Mouse (Mus musculus) heart, embryonic 11.5 days (tissue): ENCODE data around the gene Ptprn2. TPM values are rescaled to one million over a fixed set of nuclear protein-coding genes. Genes with fewer than 3 reads are reported as not detected.

Source experiments
- ATAC-seq: fragments of 200-750 bp; cut with Nextera tagmentation; replicated peaks from 2 replicates; pipeline ENCODE4 v1.8.0; 2017; ENCODE audit warnings: moderate library complexity; ENCODE audit not compliant: insufficient number of reproducible peaks, low FRiP score, low TSS enrichment
- H3K27ac ChIP-seq: fragments of 300-500 bp; sonication (generic); 2 replicates; pipeline ENCODE4 v1.5.1; 2014; ENCODE audit warnings: mild to moderate bottlenecking, low read depth, low read length
- H3K27me3 ChIP-seq: fragments of 300-500 bp; sonication (generic); 2 replicates; pipeline ENCODE4 v1.6.1; 2014; ENCODE audit warnings: mild to moderate bottlenecking, low read length, mixed read lengths; ENCODE audit not compliant: control insufficient read depth, insufficient read depth
- H3K36me3 ChIP-seq: fragments of 300-500 bp; sonication (generic); 2 replicates; pipeline ENCODE4 v1.6.1; 2014; ENCODE audit warnings: mild to moderate bottlenecking, low read length, moderate library complexity, mixed read lengths; ENCODE audit not compliant: control insufficient read depth, insufficient read depth
- H3K4me1 ChIP-seq: fragments of 300-500 bp; sonication (generic); 2 replicates; pipeline ENCODE4 v1.6.1; 2014; ENCODE audit warnings: low read length; ENCODE audit not compliant: control insufficient read depth, insufficient read depth
- H3K4me2 ChIP-seq: fragments of 300-500 bp; sonication (generic); 2 replicates; pipeline ENCODE4 v1.6.1; 2014; ENCODE audit warnings: mild to moderate bottlenecking, moderate library complexity
- H3K4me3 ChIP-seq: fragments of 300-500 bp; sonication (generic); 2 replicates; pipeline ENCODE4 v1.5.1; 2014; ENCODE audit warnings: low read depth, low read length
- H3K9ac ChIP-seq: fragments of 300-500 bp; sonication (generic); 2 replicates; pipeline ENCODE4 v1.6.1; 2014; ENCODE audit warnings: mild to moderate bottlenecking, low read depth, low read length, moderate library complexity
- H3K9me3 ChIP-seq: fragments of 300-500 bp; sonication (generic); replicated peaks from 2 replicates; pipeline ENCODE4 v1.6.1; 2016; ENCODE audit warnings: low read length; ENCODE audit not compliant: control insufficient read depth
- WGBS: fragments of 180-500 bp; shearing (Covaris S2); extraction: QIAGEN DNeasy Blood & Tissue Kit; methylation state at CpG from one replicate; pipeline ENCODE4 v1.1.7; 2014; ENCODE audit not compliant: insufficient replicate concordance; 5-methylcytosine and 5-hydroxymethylcytosine counted together
- polyA plus RNA-seq: library from polyadenylated mRNA; unstranded; fragments of >200 nt; fragmentation: Nextera tagmentation; extraction: Ambion mirVana; gene quantifications from 2 replicates; pipeline ENCODE4 v1.2.1, GENCODE M21; 2014

The Ptprn2 gene
- polyA plus RNA-seq, 1 experiment from 2014 or later, result not detected

DNA sequence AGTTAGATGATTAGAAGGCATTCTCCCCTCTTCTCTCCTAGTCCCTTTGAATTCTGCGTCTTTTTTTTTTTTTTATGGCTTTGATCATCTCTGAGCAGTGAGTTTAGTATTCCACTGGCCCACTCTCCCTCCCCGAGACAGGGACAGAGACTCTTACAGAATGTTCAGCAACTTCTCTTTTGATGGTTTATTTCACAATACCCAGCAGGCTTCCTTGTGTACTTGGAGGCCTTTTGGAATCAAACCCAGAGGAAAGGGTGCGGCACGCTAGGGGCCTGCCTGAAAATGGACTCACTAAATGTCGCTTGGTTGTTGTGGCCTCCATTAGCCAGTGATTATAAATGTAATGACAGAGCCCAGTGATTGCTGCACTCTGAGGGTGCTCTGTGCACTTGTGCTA, 680.7 kb downstream of the Ptprn2 start:
- H3K27ac ChIP-seq, result no peak overlapping the region
- no peaks in the 10 kb centered on the region for H3K36me3 ChIP-seq
- H3K9ac ChIP-seq, result no peak overlapping the region
- no peaks in the 10 kb centered on the region for H3K4me1 ChIP-seq
- ATAC-seq, result no peak
- no peaks in the 10 kb centered on the region for H3K9me3 ChIP-seq
- peaks cover 14% of the 10 kb centered on the region for H3K27me3 ChIP-seq
- H3K4me3 ChIP-seq, result no peak overlapping the region
- H3K4me2 ChIP-seq, result no peak overlapping the region
- 83% methylated on average over 5 of the region's 5 CpGs for WGBS

- 47% methylated on average over 5 of the region's 5 CpGs for WGBS
- Histone ChIP-seq H3K4me1 (peaks cover 8% of the 10 kb centered on the region), H3K9me3 (no peaks in the 10 kb centered on the region), H3K36me3 (no peaks in the 10 kb centered on the region), H3K27ac (no peak overlapping the region), H3K9ac (no peak overlapping the region), H3K4me3 (no peak overlapping the region), H3K4me2 (no peak overlapping the region), H3K27me3 (no peaks in the 10 kb centered on the region; the same call in 1 of the 2 replicates)
- no peak for ATAC-seq
Observed at GRCm38 (mm10) chr12:117169670-117170069, 684.1 kb downstream of the Ptprn2 start.

GRCm38 (mm10) chr12:117172529-117172884, 687.0 kb downstream of the Ptprn2 start:
- Histone ChIP-seq H3K27ac (no peak overlapping the region), H3K9me3 (no peaks in the 10 kb centered on the region), H3K27me3 (no peaks in the 10 kb centered on the region), H3K9ac (no peak overlapping the region), H3K4me2 (no peak overlapping the region), H3K36me3 (no peaks in the 10 kb centered on the region), H3K4me3 (no peak overlapping the region), H3K4me1 (peaks cover 8% of the 10 kb centered on the region)
- no peak for ATAC-seq
- WGBS, result 57% methylated on average over 2 of the region's 2 CpGs

- Histone ChIP-seq H3K4me1 (peaks cover 8% of the 10 kb centered on the region), H3K4me2 (no peak overlapping the region), H3K4me3 (no peak overlapping the region), H3K27ac (no peak overlapping the region), H3K27me3 (no peaks in the 10 kb centered on the region), H3K9me3 (no peaks in the 10 kb centered on the region), H3K9ac (no peak overlapping the region), H3K36me3 (no peaks in the 10 kb centered on the region)
- WGBS, result 44% methylated on average over 11 of the region's 11 CpGs
- peak; percentile 27; the same call in 1 of the 2 replicates for ATAC-seq
Observed at GRCm38 (mm10) chr12:117172885-117173529, 687.5 kb downstream of the Ptprn2 start.

DNA sequence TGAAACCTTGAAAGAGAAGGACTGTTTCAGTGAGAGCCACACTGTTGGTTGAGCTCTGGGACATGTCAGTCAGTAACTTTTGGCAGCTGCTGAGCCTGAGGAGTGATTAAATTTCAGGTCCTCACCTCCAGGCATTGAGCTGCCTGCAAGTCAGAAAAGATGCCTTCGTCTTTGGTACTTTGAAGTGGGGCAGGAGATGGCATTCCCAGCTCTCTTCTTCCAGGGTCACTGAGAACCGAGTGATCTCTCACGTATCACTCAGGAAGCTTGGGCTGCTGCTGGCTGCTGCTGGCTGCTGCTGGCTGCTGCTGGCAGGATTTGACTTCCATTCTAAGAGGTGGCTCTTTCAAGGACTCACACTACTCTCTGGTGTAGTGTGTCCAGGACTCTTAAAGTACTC, 688.7 kb downstream of the Ptprn2 start:
- H3K36me3 ChIP-seq, result no peaks in the 10 kb centered on the region
- H3K4me3 ChIP-seq, result no peak overlapping the region
- H3K4me1 ChIP-seq, result peaks cover 8% of the 10 kb centered on the region
- H3K4me2 ChIP-seq, result no peak overlapping the region
- no peaks in the 10 kb centered on the region for H3K9me3 ChIP-seq
- ATAC-seq, result no peak
- H3K9ac ChIP-seq, result no peak overlapping the region
- H3K27me3 ChIP-seq, result no peaks in the 10 kb centered on the region
- H3K27ac ChIP-seq, result no peak overlapping the region
- WGBS, result 15% methylated on average over 3 of the region's 3 CpGs

GRCm38 (mm10) chr12:117175072-117175681, 689.7 kb downstream of the Ptprn2 start:
- H3K27ac ChIP-seq, result no peak overlapping the region
- H3K36me3 ChIP-seq, result no peaks in the 10 kb centered on the region
- H3K4me3 ChIP-seq, result no peak overlapping the region
- no peak overlapping the region for H3K4me2 ChIP-seq
- no peak for ATAC-seq
- 85% methylated on average over 15 of the region's 15 CpGs for WGBS
- H3K27me3 ChIP-seq, result no peaks in the 10 kb centered on the region
- no peak overlapping the region for H3K9ac ChIP-seq
- H3K4me1 ChIP-seq, result peaks cover 8% of the 10 kb centered on the region
- H3K9me3 ChIP-seq, result no peaks in the 10 kb centered on the region

- 81% methylated on average over 13 of the region's 13 CpGs for WGBS
- no peak overlapping the region for H3K9ac ChIP-seq
- H3K27ac ChIP-seq, result no peak overlapping the region
- H3K9me3 ChIP-seq, result no peaks in the 10 kb centered on the region
- H3K27me3 ChIP-seq, result no peaks in the 10 kb centered on the region
- ATAC-seq, result no peak
- peaks cover 8% of the 10 kb centered on the region for H3K4me1 ChIP-seq
- no peaks in the 10 kb centered on the region for H3K36me3 ChIP-seq
- no peak overlapping the region for H3K4me3 ChIP-seq
- H3K4me2 ChIP-seq, result no peak overlapping the region
Observed at GRCm38 (mm10) chr12:117176259-117176823, 690.8 kb downstream of the Ptprn2 start.

GRCm38 (mm10) chr12:117187167-117187566, 701.6 kb downstream of the Ptprn2 start:
- no peak for ATAC-seq

More at GRCm38 (mm10) chr12:117187167-117187566, 701.6 kb downstream of the Ptprn2 start:
- H3K4me3 ChIP-seq, result no peak overlapping the region
- no peak overlapping the region for H3K9ac ChIP-seq
- H3K27me3 ChIP-seq, result no peaks in the 10 kb centered on the region
- no peak overlapping the region for H3K27ac ChIP-seq
- no peaks in the 10 kb centered on the region for H3K4me1 ChIP-seq
- H3K4me2 ChIP-seq, result no peak overlapping the region
- H3K36me3 ChIP-seq, result no peaks in the 10 kb centered on the region
- H3K9me3 ChIP-seq, result 0 out of 2 replicates have a peak, but pooled peaks cover 2% of the 10 kb centered on the region
- 85% methylated on average over 3 of the region's 3 CpGs for WGBS
